Comparison of ENCODE assay signal across 8 mouse cellular contexts in the genomic region with DNA sequence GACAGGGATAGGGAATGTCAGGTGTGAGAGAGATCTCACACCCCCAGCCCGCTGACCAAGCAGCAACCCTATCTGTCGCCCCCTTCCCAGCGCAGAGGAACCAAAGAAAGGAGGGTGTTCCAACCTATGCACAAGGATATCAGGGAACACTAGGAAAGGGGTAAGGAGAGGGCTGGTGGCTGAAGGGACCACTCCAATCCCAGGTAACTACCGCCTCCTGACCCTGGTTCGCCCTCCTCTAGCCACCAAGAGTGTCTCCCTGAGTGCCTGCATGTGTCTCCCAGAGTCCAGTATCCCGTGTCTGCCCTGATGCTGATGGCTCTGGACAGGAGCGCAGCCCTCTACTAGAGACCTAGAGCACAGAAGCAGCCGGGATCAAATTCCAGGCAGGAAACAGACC.
DNase-seq lines count a peak whose midpoint lies in the region; ATAC-seq and TF ChIP-seq lines count a peak whose summit lies in the region.

No protein-coding gene starts in this region.

- ATAC-seq in kidney, embryonic 16.5 days (ENCODE audit: low FRiP score, low TSS enrichment), result peak; percentile 24; the same call in 1 of the 2 replicates
- no peak for ATAC-seq in embryonic facial prominence, embryonic 15.5 days (ENCODE audit: insufficient number of reproducible peaks, low FRiP score, low TSS enrichment, low read depth)
- ATAC-seq in hindbrain, postnatal 0 days, result peak; percentile 33
- peak; percentile 29; the same call in 1 of the 2 replicates for ATAC-seq in neural tube, embryonic 14.5 days (ENCODE audit: low read depth)
- ATAC-seq in activated CD4-positive, CD25-positive, alpha-beta regulatory T cell, adult 4 months, result no peak

- no peak overlapping the region for H3K9ac ChIP-seq in kidney, embryonic 16.5 days (replicated peaks; ENCODE audit: low read length)
- H3K9ac ChIP-seq in embryonic facial prominence, embryonic 15.5 days, result no peak overlapping the region
- H3K9ac ChIP-seq in hindbrain, postnatal 0 days (replicated peaks; ENCODE audit: low read length), result peak overlapping the region; percentile 69
- peak overlapping the region; percentile 80 for H3K9ac ChIP-seq in neural tube, embryonic 14.5 days (replicated peaks; ENCODE audit: low read depth, low read length)

- H3K9me3 ChIP-seq in kidney, embryonic 16.5 days (ENCODE audit: low read length), result no peaks in the 10 kb centered on the region
- H3K9me3 ChIP-seq in embryonic facial prominence, embryonic 15.5 days (replicated peaks), result no peaks in the 10 kb centered on the region
- no peaks in the 10 kb centered on the region for H3K9me3 ChIP-seq in hindbrain, postnatal 0 days (ENCODE audit: low read length)
- H3K9me3 ChIP-seq in neural tube, embryonic 14.5 days (ENCODE audit: control insufficient read depth, low read length), result no peaks in the 10 kb centered on the region

- no peak for DNase-seq in kidney, adult 2 months
- DNase-seq in hindbrain, postnatal 0 days (ENCODE audit: low spot score), result no peak
- DNase-seq in cerebellum, postnatal 25 days, result no peak
- DNase-seq in gastrocnemius, adult 18-20 months (ENCODE audit: low spot score), result no peak

- peaks cover 6% of the 10 kb centered on the region for H3K4me1 ChIP-seq in kidney, embryonic 16.5 days (ENCODE audit: insufficient read depth, low read length)
- no peaks in the 10 kb centered on the region for H3K4me1 ChIP-seq in kidney, adult 2 months (ENCODE audit: control insufficient read depth, insufficient read depth, low read length)
- H3K4me1 ChIP-seq in embryonic facial prominence, embryonic 15.5 days, result peaks cover 17% of the 10 kb centered on the region
- 0 out of 2 replicates have a peak, but pooled peaks cover 6% of the 10 kb centered on the region for H3K4me1 ChIP-seq in hindbrain, postnatal 0 days (ENCODE audit: insufficient read depth, low read length)
- H3K4me1 ChIP-seq in neural tube, embryonic 14.5 days (ENCODE audit: control insufficient read depth, insufficient read depth, low read length), result peaks cover 17% of the 10 kb centered on the region

- 20% methylated on average over 8 of the region's 8 CpGs for WGBS in kidney, embryonic 16.5 days
- 32% methylated on average over 8 of the region's 8 CpGs for WGBS in kidney, adult 2 months
- WGBS in embryonic facial prominence, embryonic 15.5 days, result 21% methylated on average over 8 of the region's 8 CpGs
- WGBS in hindbrain, postnatal 0 days, result 32% methylated on average over 8 of the region's 8 CpGs
- WGBS in neural tube, embryonic 14.5 days, result 42% methylated on average over 8 of the region's 8 CpGs

- peaks cover 43% of the 10 kb centered on the region for H3K27me3 ChIP-seq in kidney, embryonic 16.5 days (ENCODE audit: insufficient read depth, low read length)
- no peaks in the 10 kb centered on the region for H3K27me3 ChIP-seq in kidney, adult 2 months (replicated peaks; ENCODE audit: control insufficient read depth, insufficient read depth, low read length)
- peaks cover 36% of the 10 kb centered on the region for H3K27me3 ChIP-seq in embryonic facial prominence, embryonic 15.5 days
- H3K27me3 ChIP-seq in hindbrain, postnatal 0 days (ENCODE audit: insufficient read depth, low read length), result no peaks in the 10 kb centered on the region
- H3K27me3 ChIP-seq in neural tube, embryonic 14.5 days (ENCODE audit: control insufficient read depth, insufficient read depth, low read length), result no peaks in the 10 kb centered on the region

- H3K36me3 ChIP-seq in kidney, embryonic 16.5 days (ENCODE audit: insufficient read depth, low read length), result no peaks in the 10 kb centered on the region
- H3K36me3 ChIP-seq in kidney, adult 2 months (ENCODE audit: control insufficient read depth, insufficient read depth, low read length), result no peaks in the 10 kb centered on the region
- no peaks in the 10 kb centered on the region for H3K36me3 ChIP-seq in embryonic facial prominence, embryonic 15.5 days
- no peaks in the 10 kb centered on the region for H3K36me3 ChIP-seq in hindbrain, postnatal 0 days (ENCODE audit: insufficient read depth, low read length)
- no peaks in the 10 kb centered on the region for H3K36me3 ChIP-seq in neural tube, embryonic 14.5 days (ENCODE audit: control insufficient read depth, insufficient read depth, low read length)

- peak overlapping the region; percentile 59 for H3K4me3 ChIP-seq in kidney, embryonic 16.5 days (ENCODE audit: low read length)
- H3K4me3 ChIP-seq in kidney, adult 2 months (ENCODE audit: insufficient read depth, low read depth, low read length), result no peak overlapping the region
- H3K4me3 ChIP-seq in embryonic facial prominence, embryonic 15.5 days (replicated peaks), result peak overlapping the region; percentile 52
- H3K4me3 ChIP-seq in hindbrain, postnatal 0 days (ENCODE audit: low read length), result peak overlapping the region; percentile 66
- H3K4me3 ChIP-seq in neural tube, embryonic 14.5 days (ENCODE audit: low read depth, low read length), result peak overlapping the region; percentile 72

- no peak for TF ChIP-seq CTCF in kidney, adult 2 months (conservative IDR thresholded peaks at IDR 0.05; ENCODE audit: insufficient read depth, insufficient read length, low read depth, low read length)
- no peak for TF ChIP-seq CTCF in hindbrain, postnatal 0 days (IDR thresholded peaks at IDR 0.05; ENCODE audit: low read depth)

- H3K27ac ChIP-seq in kidney, embryonic 16.5 days (ENCODE audit: low read length), result no peak overlapping the region
- H3K27ac ChIP-seq in kidney, adult 2 months (ENCODE audit: insufficient read depth, low read depth, low read length), result no peak overlapping the region
- H3K27ac ChIP-seq in embryonic facial prominence, embryonic 15.5 days (replicated peaks), result no peak overlapping the region
- peak overlapping the region; percentile 82; the same call in 1 of the 2 replicates for H3K27ac ChIP-seq in hindbrain, postnatal 0 days
- peak overlapping the region; percentile 87 for H3K27ac ChIP-seq in neural tube, embryonic 14.5 days (ENCODE audit: low read depth, low read length)

- TF ChIP-seq POLR2A in kidney, adult 2 months (IDR thresholded peaks at IDR 0.05; ENCODE audit: low read depth, low read length), result no peak

- peak overlapping the region; percentile 96 for H3K4me2 ChIP-seq in kidney, embryonic 16.5 days (replicated peaks; ENCODE audit: low read depth, low read length)
- H3K4me2 ChIP-seq in embryonic facial prominence, embryonic 15.5 days (replicated peaks), result peak overlapping the region; percentile 99
- H3K4me2 ChIP-seq in hindbrain, postnatal 0 days (ENCODE audit: low read depth, low read length), result peak overlapping the region; percentile 86
- peak overlapping the region; percentile 80 for H3K4me2 ChIP-seq in neural tube, embryonic 14.5 days (ENCODE audit: low read depth, low read length)

Comparison
In these comparisons a context has a peak if more than half of its experiments do, and no peak if none do; other contexts are left out.
1. ATAC-seq: peak in kidney, embryonic 16.5 days (single experiment), hindbrain, postnatal 0 days (single experiment) and neural tube, embryonic 14.5 days (single experiment); none in embryonic facial prominence, embryonic 15.5 days (single experiment) and activated CD4-positive, CD25-positive, alpha-beta regulatory T cell, adult 4 months (single experiment).
2. H3K27ac ChIP-seq: peak in hindbrain, postnatal 0 days (single experiment) and neural tube, embryonic 14.5 days (single experiment); none in kidney, embryonic 16.5 days (single experiment), kidney, adult 2 months (single experiment) and embryonic facial prominence, embryonic 15.5 days (single experiment).
3. H3K9ac ChIP-seq: peak in hindbrain, postnatal 0 days (single experiment) and neural tube, embryonic 14.5 days (single experiment); none in kidney, embryonic 16.5 days (single experiment) and embryonic facial prominence, embryonic 15.5 days (single experiment).
4. Peak in every context shown above with its lines, with median percentiles within 50 percentile points of each other: H3K4me2 ChIP-seq.